Mouse (Mus musculus) layer of hippocampus, adult 11-12 months (tissue): ENCODE measurements around the gene Tpx2.

ENCODE experiments used
- DNase-seq: peaks from one replicate; pipeline ENCODE4 v3.0.0; 2022; ENCODE audit warnings: low spot score

The Tpx2 gene

GRCm38 (mm10) chr2:152862638-152863037 is 14.9 kb downstream of the Tpx2 start:
- DNase-seq = no peak

- DNase-seq = no peak
These were observed 15.6 kb downstream of the Tpx2 start for GRCm38 (mm10) chr2:152863346-152863745.

- DNase-seq = no peak
These were observed 30.5 kb downstream of the Tpx2 start for GRCm38 (mm10) chr2:152878239-152878638.

- DNase-seq = no peak
These were observed 33.1 kb downstream of the Tpx2 start for GRCm38 (mm10) chr2:152880898-152881297.

- peak; percentile 28 for DNase-seq
These were observed 36.4 kb downstream of the Tpx2 start for GRCm38 (mm10) chr2:152884101-152884645.

GRCm38 (mm10) chr2:152887230-152887629 is 39.5 kb downstream of the Tpx2 start:
- DNase-seq = no peak

- DNase-seq = no peak
These were observed 41.0 kb downstream of the Tpx2 start for GRCm38 (mm10) chr2:152888774-152889173.

GRCm38 (mm10) chr2:152895834-152896233 is 48.1 kb downstream of the Tpx2 start:
- DNase-seq = no peak

- DNase-seq = no peak
These were observed 49.2 kb downstream of the Tpx2 start for GRCm38 (mm10) chr2:152896926-152897325.

GRCm38 (mm10) chr2:152899011-152899410 is 51.2 kb downstream of the Tpx2 start:
- DNase-seq = no peak

- no peak for DNase-seq
These were observed 53.5 kb downstream of the Tpx2 start for GRCm38 (mm10) chr2:152901296-152901695.

- no peak for DNase-seq
These were observed 54.9 kb downstream of the Tpx2 start for GRCm38 (mm10) chr2:152902658-152903057.

GRCm38 (mm10) chr2:152903586-152903985 is 55.8 kb downstream of the Tpx2 start:
- no peak for DNase-seq

- DNase-seq = no peak
These were observed 56.4 kb downstream of the Tpx2 start for GRCm38 (mm10) chr2:152904127-152904643.

GRCm38 (mm10) chr2:152905036-152905829 is 57.5 kb downstream of the Tpx2 start:
- DNase-seq = no peak

GRCm38 (mm10) chr2:152906274-152907037 is 58.7 kb downstream of the Tpx2 start:
- DNase-seq = no peak

- DNase-seq = no peak
These were observed 59.6 kb downstream of the Tpx2 start for GRCm38 (mm10) chr2:152907114-152907943.

GRCm38 (mm10) chr2:152909848-152910247 is 62.1 kb downstream of the Tpx2 start:
- no peak for DNase-seq

GRCm38 (mm10) chr2:152911031-152911430 is 63.3 kb downstream of the Tpx2 start, which contains the start of gene Mylk2:
Mylk2 (plus strand) TSS chr2:152911352.
- no peak for DNase-seq

- DNase-seq = no peak
These were observed 63.7 kb downstream of the Tpx2 start for GRCm38 (mm10) chr2:152911432-152911831.

GRCm38 (mm10) chr2:152913471-152913870 is 65.7 kb downstream of the Tpx2 start:
- DNase-seq = no peak
